Mouse (Mus musculus): ENCODE results near the gene Ctsll3. TPM values are rescaled to one million over a fixed set of nuclear protein-coding genes. Genes with fewer than 3 reads are reported as not detected.

The Ctsll3 gene
- total RNA-seq (2012; rRNA removed) = not detected in 2 replicates
- polyA plus RNA-seq (2012; ENCODE audit: insufficient read depth in 1 of 2, insufficient read length in 2 of 2, low read depth in 1 of 2, low replicate concordance in 2 of 2, missing spikeins in 1 of 2) = not detected

DNA sequence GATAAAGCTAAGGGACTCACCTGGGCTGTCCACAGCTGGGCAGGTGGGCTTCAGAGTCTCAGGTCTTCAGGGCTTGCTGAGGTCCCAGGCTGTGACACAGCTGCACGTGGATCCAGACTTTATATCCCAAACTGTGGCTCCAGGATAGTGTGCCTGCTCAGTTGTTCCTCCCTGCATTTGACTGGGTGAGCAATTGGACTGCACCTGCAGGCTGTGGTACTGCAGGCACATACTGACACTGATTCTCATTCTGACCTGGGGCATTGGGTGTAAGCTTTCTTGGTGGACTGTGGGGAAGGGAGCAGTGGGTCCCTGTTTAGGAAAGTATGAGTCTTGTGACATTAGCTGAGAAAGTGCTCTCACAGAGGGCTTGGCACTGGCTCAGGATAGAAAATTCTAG, at the start of gene Ctsll3:
TSS of gene Ctsll3 (minus strand) at position 101 of the 400 bp plus-strand sequence.
- Histone ChIP-seq H3K27me3 (ENCODE audit: control insufficient read depth in 1 of 2, insufficient read depth in 2 of 2, low read length in 2 of 2) (no peaks in the 10 kb centered on the region), H3K9ac (ENCODE audit: control insufficient read depth, low read depth, low read length, poor library complexity, severe bottlenecking) (no peak within 1 kb of the TSS), H3K36me3 (ENCODE audit: control insufficient read depth in 1 of 2, insufficient read depth in 2 of 2, low read length in 2 of 2) (no peaks in the 10 kb centered on the region), H3K4me1 (ENCODE audit: control insufficient read depth in 1 of 2, insufficient read depth in 2 of 2, low read length in 2 of 2) (no peaks in the 10 kb centered on the region), H3K27ac (ENCODE audit: control insufficient read depth, low read depth, low read length) (no peak within 1 kb of the TSS), H3K4me3 (ENCODE audit: control insufficient read depth in 1 of 2, insufficient read depth in 1 of 2, low read depth in 2 of 2, low read length in 2 of 2) (no peak within 1 kb of the TSS), H3K9me3 (replicated peaks; ENCODE audit: insufficient read depth, low read length) (no peaks in the 10 kb centered on the region), H3K79me2 (ENCODE audit: control insufficient read depth, insufficient read depth, low read length, poor library complexity) (no peaks in the 10 kb centered on the region)
- no peak for DNase-seq (ENCODE audit: low read depth, low spot score)
- no peak for TF ChIP-seq ZC3H11A (IDR thresholded peaks at IDR 0.05; ENCODE audit: low read depth, low read length)
- TF ChIP-seq POLR2A (IDR thresholded peaks at IDR 0.05; ENCODE audit: control insufficient read depth in 1 of 2, insufficient read depth in 1 of 2, low read depth in 1 of 2, low read length in 2 of 2, poor library complexity in 1 of 2) = no peak
- TF ChIP-seq ZMIZ1 (IDR thresholded peaks at IDR 0.05; ENCODE audit: low read depth, low read length) = no peak
- TF ChIP-seq UBTF (IDR thresholded peaks at IDR 0.05; ENCODE audit: borderline replicate concordance, insufficient read depth, low read depth, low read length) = no peak
- TF ChIP-seq MAFK (IDR thresholded peaks at IDR 0.05; ENCODE audit: borderline replicate concordance, low read depth, low read length) = no peak
- TF ChIP-seq SMC3 (IDR thresholded peaks at IDR 0.05; ENCODE audit: low read depth, low read length) = no peak
- TF ChIP-seq BHLHE40 (IDR thresholded peaks at IDR 0.05; ENCODE audit: borderline replicate concordance, low read depth, low read length) = no peak
- TF ChIP-seq TAL1 (IDR thresholded peaks at IDR 0.05; ENCODE audit: low read length) = no peak
- TF ChIP-seq CHD2 (IDR thresholded peaks at IDR 0.05; ENCODE audit: low read length) = no peak
- TF ChIP-seq GABPA (IDR thresholded peaks at IDR 0.05; ENCODE audit: low read depth, low read length) = no peak
- TF ChIP-seq RCOR1 (IDR thresholded peaks at IDR 0.05; ENCODE audit: low read depth, low read length) = no peak
- TF ChIP-seq ELF1 (IDR thresholded peaks at IDR 0.05; ENCODE audit: low read depth, low read length) = no peak
- no peak for TF ChIP-seq MXI1 (IDR thresholded peaks at IDR 0.05; ENCODE audit: low read depth, low read length)
- TF ChIP-seq TBP (IDR thresholded peaks at IDR 0.05; ENCODE audit: low read depth, low read length) = no peak
- TF ChIP-seq E2F4 (IDR thresholded peaks at IDR 0.05; ENCODE audit: borderline replicate concordance, low read depth, low read length) = no peak
- no peak for TF ChIP-seq SIN3A (IDR thresholded peaks at IDR 0.05; ENCODE audit: low read length)
- no peak for TF ChIP-seq USF1 (IDR thresholded peaks at IDR 0.05; ENCODE audit: low read depth, low read length)

DNA sequence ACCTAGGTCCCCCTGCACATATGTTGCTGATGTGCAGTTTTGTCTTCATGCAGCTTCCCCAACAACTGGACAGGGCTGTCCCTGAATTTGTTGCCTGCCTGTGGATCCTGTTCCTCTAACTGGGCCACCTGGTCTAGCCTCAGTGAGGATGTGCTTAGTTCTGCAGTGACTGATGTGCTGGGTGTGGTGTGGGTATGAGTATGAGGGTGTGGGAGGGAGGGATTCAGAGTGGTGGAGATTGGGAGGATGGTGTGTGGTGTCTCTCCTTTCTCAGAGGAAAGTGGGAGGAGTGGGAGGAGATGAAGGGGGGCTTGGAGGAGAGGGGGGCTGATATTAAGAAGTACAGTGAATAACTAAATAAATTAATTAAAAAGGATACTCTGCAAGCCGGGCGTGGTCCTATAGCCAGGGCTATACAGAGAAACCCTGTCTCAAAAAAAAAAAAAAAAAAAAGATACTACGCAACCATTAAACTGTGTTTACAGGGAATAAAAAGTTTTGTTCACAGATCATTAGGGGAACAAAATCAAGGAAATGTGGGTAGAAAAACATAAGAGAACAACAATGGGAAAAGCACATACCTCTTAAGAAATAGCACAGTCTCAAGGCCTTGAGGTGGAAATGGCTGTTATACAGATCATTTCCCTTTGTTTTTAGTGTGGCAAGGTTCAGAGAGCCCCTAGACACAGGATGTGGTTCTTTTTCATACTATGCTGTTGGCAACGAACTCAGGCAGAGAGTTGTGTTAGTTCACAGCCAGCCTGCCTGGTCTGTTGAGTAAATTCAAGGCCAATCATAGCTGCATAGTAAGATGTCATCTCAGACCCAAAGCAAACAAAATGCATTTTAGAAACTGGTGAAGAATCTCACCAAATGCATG, 45.8 kb upstream of the Ctsll3 start:
- no peak overlapping the region for H3K4me3 ChIP-seq (ENCODE audit: control insufficient read depth in 1 of 2, insufficient read depth in 1 of 2, low read depth in 2 of 2, low read length in 2 of 2)
- H3K27me3 ChIP-seq (ENCODE audit: control insufficient read depth in 1 of 2, insufficient read depth in 2 of 2, low read length in 2 of 2) = no peaks in the 10 kb centered on the region
- H3K27ac ChIP-seq (ENCODE audit: control insufficient read depth, low read depth, low read length) = no peak overlapping the region
- H3K9me3 ChIP-seq (replicated peaks; ENCODE audit: insufficient read depth, low read length) = no peaks in the 10 kb centered on the region
- no peaks in the 10 kb centered on the region for H3K4me1 ChIP-seq (ENCODE audit: control insufficient read depth in 1 of 2, insufficient read depth in 2 of 2, low read length in 2 of 2)
- no peaks in the 10 kb centered on the region for H3K36me3 ChIP-seq (ENCODE audit: control insufficient read depth in 1 of 2, insufficient read depth in 2 of 2, low read length in 2 of 2)
- no peaks in the 10 kb centered on the region for H3K79me2 ChIP-seq (ENCODE audit: control insufficient read depth, insufficient read depth, low read length, poor library complexity)
- no peak for DNase-seq (ENCODE audit: low read depth, low spot score)
- TF ChIP-seq KAT2A (conservative IDR thresholded peaks at IDR 0.05; ENCODE audit: low read depth, low read length) (no peak), POLR2AphosphoS5 (IDR thresholded peaks at IDR 0.05; ENCODE audit: borderline replicate concordance, low read depth, low read length) (no peak)
- no peak overlapping the region for H3K9ac ChIP-seq (ENCODE audit: control insufficient read depth, low read depth, low read length, poor library complexity, severe bottlenecking)

Data from MEL (cell line).